Mouse (Mus musculus): ENCODE measurements at regions not wholly inside any gene's neighbourhood (a gene's known extent, or its start where the extent isn't known, plus 50 kb on each side); places are given as distances from the start of the nearest gene placed in this dataset.

- Histone ChIP-seq H3K9ac (ENCODE audit: low read length) (no peak overlapping the region), H3K36me3 (ENCODE audit: control insufficient read depth, insufficient read depth) (no peaks in the 10 kb centered on the region), H3K4me2 (ENCODE audit: low read depth, low read length) (no peak overlapping the region), H3K9me3 (replicated peaks; ENCODE audit: control insufficient read depth, low read length) (no peaks in the 10 kb centered on the region), H3K27me3 (ENCODE audit: control insufficient read depth, insufficient read depth, low read length) (no peaks in the 10 kb centered on the region), H3K27ac (ENCODE audit: low read length) (no peak overlapping the region), H3K4me3 (ENCODE audit: low read length) (no peak overlapping the region), H3K4me1 (ENCODE audit: control insufficient read depth, insufficient read depth, low read length) (peaks cover 3% of the 10 kb centered on the region; the same call in 1 of the 2 replicates)
- 69% methylated on average over 3 of the region's 3 CpGs for WGBS
- no peak for ATAC-seq (replicated peaks; ENCODE audit: extremely low read depth, insufficient read depth, low FRiP score)
These were observed 56.6 kb upstream of the Raph1 start for GRCm38 (mm10) chr1:60623440-60624016.

- no peaks in the 10 kb centered on the region for H3K36me3 ChIP-seq (ENCODE audit: control insufficient read depth, insufficient read depth)
- no peak overlapping the region for H3K4me3 ChIP-seq (ENCODE audit: low read length)
- no peak for ATAC-seq (replicated peaks; ENCODE audit: extremely low read depth, insufficient read depth, low FRiP score)
- 81% methylated on average over 3 of the region's 3 CpGs for WGBS
- H3K4me2 ChIP-seq (ENCODE audit: low read depth, low read length): no peak overlapping the region
- H3K9me3 ChIP-seq (replicated peaks; ENCODE audit: control insufficient read depth, low read length): no peaks in the 10 kb centered on the region
- no peak overlapping the region for H3K9ac ChIP-seq (ENCODE audit: low read length)
- no peaks in the 10 kb centered on the region; the same call in 1 of the 2 replicates for H3K4me1 ChIP-seq (ENCODE audit: control insufficient read depth, insufficient read depth, low read length)
- no peak overlapping the region for H3K27ac ChIP-seq (ENCODE audit: low read length)
- no peaks in the 10 kb centered on the region for H3K27me3 ChIP-seq (ENCODE audit: control insufficient read depth, insufficient read depth, low read length)
These were observed 54.9 kb upstream of the Raph1 start for GRCm38 (mm10) chr1:60621770-60622169.

- H3K36me3 ChIP-seq (ENCODE audit: control insufficient read depth, insufficient read depth): no peaks in the 10 kb centered on the region
- H3K4me3 ChIP-seq (ENCODE audit: low read length): no peak overlapping the region
- H3K27ac ChIP-seq (ENCODE audit: low read length): no peak overlapping the region
- H3K9ac ChIP-seq (ENCODE audit: low read length): no peak overlapping the region
- WGBS: 82% methylated on average over 8 of the region's 8 CpGs
- no peaks in the 10 kb centered on the region for H3K27me3 ChIP-seq (ENCODE audit: control insufficient read depth, insufficient read depth, low read length)
- H3K9me3 ChIP-seq (replicated peaks; ENCODE audit: control insufficient read depth, low read length): no peaks in the 10 kb centered on the region
- H3K4me1 ChIP-seq (ENCODE audit: control insufficient read depth, insufficient read depth, low read length): no peaks in the 10 kb centered on the region; the same call in 1 of the 2 replicates
- no peak for ATAC-seq (replicated peaks; ENCODE audit: extremely low read depth, insufficient read depth, low FRiP score)
- H3K4me2 ChIP-seq (ENCODE audit: low read depth, low read length): no peak overlapping the region
These were observed 54.3 kb upstream of the Raph1 start for GRCm38 (mm10) chr1:60621064-60621726.

GRCm38 (mm10) chr1:60618389-60618788, 51.5 kb upstream of the Raph1 start:
- ATAC-seq (replicated peaks; ENCODE audit: extremely low read depth, insufficient read depth, low FRiP score): no peak
- Histone ChIP-seq H3K9me3 (replicated peaks; ENCODE audit: control insufficient read depth, low read length) (no peaks in the 10 kb centered on the region), H3K4me2 (ENCODE audit: low read depth, low read length) (no peak overlapping the region), H3K27ac (ENCODE audit: low read length) (no peak overlapping the region), H3K27me3 (ENCODE audit: control insufficient read depth, insufficient read depth, low read length) (no peaks in the 10 kb centered on the region), H3K4me3 (ENCODE audit: low read length) (no peak overlapping the region), H3K9ac (ENCODE audit: low read length) (no peak overlapping the region), H3K4me1 (ENCODE audit: control insufficient read depth, insufficient read depth, low read length) (peaks cover 5% of the 10 kb centered on the region), H3K36me3 (ENCODE audit: control insufficient read depth, insufficient read depth) (no peaks in the 10 kb centered on the region)
- 72% methylated on average over 1 of the region's 1 CpGs for WGBS

GRCm38 (mm10) chr1:60616916-60617315, 50.0 kb upstream of the Raph1 start:
- Histone ChIP-seq H3K36me3 (ENCODE audit: control insufficient read depth, insufficient read depth) (no peaks in the 10 kb centered on the region), H3K4me3 (ENCODE audit: low read length) (no peak overlapping the region), H3K27me3 (ENCODE audit: control insufficient read depth, insufficient read depth, low read length) (no peaks in the 10 kb centered on the region), H3K4me1 (ENCODE audit: control insufficient read depth, insufficient read depth, low read length) (peaks cover 10% of the 10 kb centered on the region), H3K9ac (ENCODE audit: low read length) (no peak overlapping the region), H3K27ac (ENCODE audit: low read length) (no peak overlapping the region), H3K9me3 (replicated peaks; ENCODE audit: control insufficient read depth, low read length) (no peaks in the 10 kb centered on the region), H3K4me2 (ENCODE audit: low read depth, low read length) (no peak overlapping the region)
- no peak for ATAC-seq (replicated peaks; ENCODE audit: extremely low read depth, insufficient read depth, low FRiP score)
- 56% methylated on average over 2 of the region's 2 CpGs for WGBS

Data from heart, embryonic 16.5 days (tissue).